Mouse (Mus musculus) CH12.LX (cell line): ENCODE measurements around the gene Marc1. TPM values are rescaled to one million over a fixed set of nuclear protein-coding genes. Genes with fewer than 3 reads are reported as not detected.
A peak's percentile ranks its signal among the peaks of the same experiment; 100 is the strongest.

Experiments
- DNase-seq: peaks from one replicate; pipeline ENCODE4 v3.0.0-alpha.2; 2013; ENCODE audit errors: extremely low read depth
- H3K27ac ChIP-seq: 2 replicates; pipeline ENCODE4 v1.5.1; 2012; ENCODE audit warnings: low read depth, mild to moderate bottlenecking, control low read depth, moderate library complexity; ENCODE audit not compliant: insufficient read depth
- H3K27me3 ChIP-seq: replicated peaks from 2 replicates; pipeline ENCODE3; 2012; ENCODE audit warnings: inconsistent platforms
- H3K36me3 ChIP-seq, 2 experiments: replicated peaks in 1 of 2; 2 replicates each; pipeline versions ENCODE3 to v1.6.1; 2012; ENCODE audit warnings: inconsistent platforms in 1 of 2, low read length in 1 of 2, mild to moderate bottlenecking in 1 of 2, mixed read lengths in 1 of 2, moderate library complexity in 1 of 2; ENCODE audit not compliant: control insufficient read depth in 1 of 2, insufficient read depth in 1 of 2
- H3K4me1 ChIP-seq, 2 experiments: 2 replicates each; pipeline ENCODE4 v1.6.1; 2012; ENCODE audit warnings: inconsistent platforms in 1 of 2, moderate library complexity in 1 of 2; ENCODE audit not compliant: insufficient read depth in 2 of 2, control insufficient read depth in 1 of 2
- H3K4me2 ChIP-seq: 2 replicates; pipeline ENCODE4 v1.6.1; 2012; ENCODE audit warnings: low read depth, mild to moderate bottlenecking, control low read depth; ENCODE audit not compliant: poor library complexity, insufficient read depth, severe bottlenecking
- H3K4me3 ChIP-seq, 3 experiments: fragments of 150-350 bp in 1 of 3; sonication (generic) in 1 of 3; replicated peaks in 1 of 3; 2 replicates each; pipeline versions ENCODE3 to v1.5.1; 2011 to 2012; ENCODE audit warnings: low read depth in 2 of 3, low read length in 2 of 3, mild to moderate bottlenecking in 2 of 3, moderate library complexity in 2 of 3, control low read depth in 1 of 3, improper control_type of control experiment in 1 of 3, inconsistent platforms in 1 of 3, mixed read lengths in 1 of 3; ENCODE audit not compliant: poor library complexity in 1 of 3
- H3K79me2 ChIP-seq: replicated peaks from 2 replicates; pipeline ENCODE4 v1.6.1; 2012; ENCODE audit warnings: mild to moderate bottlenecking, moderate library complexity; ENCODE audit not compliant: control insufficient read depth, poor library complexity, insufficient read depth, severe bottlenecking; ENCODE audit errors: extremely low read depth
- H3K9ac ChIP-seq: 2 replicates; pipeline ENCODE4 v1.6.1; 2012; ENCODE audit warnings: low read depth, mild to moderate bottlenecking, control low read depth, moderate library complexity; ENCODE audit not compliant: insufficient read depth
- H3K9me3 ChIP-seq: replicated peaks from 2 replicates; pipeline ENCODE3; 2012; ENCODE audit warnings: low read length, inconsistent platforms, mixed read lengths
- BHLHE40 ChIP-seq: IDR thresholded peaks from 2 replicates; pipeline ENCODE4 v1.6.1; 2011; ENCODE audit warnings: mild to moderate bottlenecking, low read depth, low read length, improper control_type of control experiment
- CTCF ChIP-seq, 2 experiments: IDR thresholded peaks in 1 of 2; conservative IDR thresholded peaks in 1 of 2; 2 replicates each; pipeline ENCODE4 v1.5.1; 2011 to 2012; ENCODE audit warnings: low read depth in 2 of 2, low read length in 2 of 2, improper control_type of control experiment in 1 of 2, inconsistent platforms in 1 of 2, mild to moderate bottlenecking in 1 of 2, moderate library complexity in 1 of 2
- E2F4 ChIP-seq: IDR thresholded peaks from 2 replicates; pipeline ENCODE4 v1.6.1; 2011; ENCODE audit warnings: low read depth, low read length, improper control_type of control experiment; ENCODE audit not compliant: insufficient replicate concordance
- ETS1 ChIP-seq: conservative IDR thresholded peaks from 2 replicates; pipeline ENCODE4 v1.6.1; 2012; ENCODE audit warnings: low read depth, mild to moderate bottlenecking, inconsistent platforms, low read length, improper control_type of control experiment, moderate library complexity
- GABPA ChIP-seq: IDR thresholded peaks from 2 replicates; pipeline ENCODE4 v1.6.1; 2012; ENCODE audit warnings: low read depth, low read length, improper control_type of control experiment, inconsistent platforms; ENCODE audit not compliant: insufficient replicate concordance
- HCFC1 ChIP-seq: IDR thresholded peaks from 2 replicates; pipeline ENCODE4 v1.6.1; 2012; ENCODE audit warnings: low read depth, mild to moderate bottlenecking, inconsistent platforms, low read length, improper control_type of control experiment
- IRF4 ChIP-seq: IDR thresholded peaks from 2 replicates; pipeline ENCODE4 v1.6.1; 2014; ENCODE audit warnings: low read depth, mild to moderate bottlenecking, inconsistent platforms, low read length, improper control_type of control experiment
- MAFK ChIP-seq: IDR thresholded peaks from 2 replicates; pipeline ENCODE4 v1.6.1; 2011; ENCODE audit warnings: low read length, improper control_type of control experiment; ENCODE audit not compliant: insufficient replicate concordance
- MEF2A ChIP-seq: IDR thresholded peaks from 2 replicates; pipeline ENCODE4 v1.6.1; 2014; ENCODE audit warnings: low read depth, mild to moderate bottlenecking, inconsistent platforms, low read length, improper control_type of control experiment, borderline replicate concordance
- MXI1 ChIP-seq: IDR thresholded peaks from 2 replicates; pipeline ENCODE4 v1.6.1; 2011; ENCODE audit warnings: mild to moderate bottlenecking, low read depth, low read length, improper control_type of control experiment
- NELFE ChIP-seq: IDR thresholded peaks from 2 replicates; pipeline ENCODE4 v1.6.1; 2011; ENCODE audit warnings: low read depth, low read length, improper control_type of control experiment
- NRF1 ChIP-seq: IDR thresholded peaks from 2 replicates; pipeline ENCODE4 v1.6.1; 2014; ENCODE audit warnings: low read depth, mild to moderate bottlenecking, inconsistent platforms, low read length, improper control_type of control experiment, moderate library complexity
- RAD21 ChIP-seq: IDR thresholded peaks from 2 replicates; pipeline ENCODE4 v1.6.1; 2011; ENCODE audit warnings: low read depth, mild to moderate bottlenecking, low read length, improper control_type of control experiment, moderate library complexity
- RCOR1 ChIP-seq: conservative IDR thresholded peaks from 2 replicates; pipeline ENCODE4 v1.6.1; 2012; ENCODE audit warnings: low read depth, mild to moderate bottlenecking, inconsistent platforms, low read length, improper control_type of control experiment
- SMC3 ChIP-seq: IDR thresholded peaks from 2 replicates; pipeline ENCODE4 v1.6.1; 2011; ENCODE audit warnings: low read depth, low read length, improper control_type of control experiment
- USF1 ChIP-seq: IDR thresholded peaks from 2 replicates; pipeline ENCODE4 v1.6.1; 2014; ENCODE audit warnings: low read depth, mild to moderate bottlenecking, inconsistent platforms, low read length, improper control_type of control experiment
- ZKSCAN1 ChIP-seq: IDR thresholded peaks from 2 replicates; pipeline ENCODE4 v1.6.1; 2012; ENCODE audit warnings: low read depth, inconsistent platforms, low read length, improper control_type of control experiment, borderline replicate concordance
- ZNF384 ChIP-seq: IDR thresholded peaks from 2 replicates; pipeline ENCODE4 v1.6.1; 2012; ENCODE audit warnings: low read depth, low read length, improper control_type of control experiment, inconsistent platforms
- dilution Hi-C: fragments of 300-500 bp; cut with MboI; formaldehyde crosslinking; loops from 2 replicates; pipeline ENCODE4 v1.14.3; 2020; ENCODE audit warnings: low sequenced_read_pairs; ENCODE audit not compliant: extremely low pct_unique_long_range_greater_than_20kb, extremely low pct_ligation_motif_present
- in situ Hi-C: fragments of 300-500 bp; cut with MboI; formaldehyde crosslinking; loops from 3 replicates; pipeline ENCODE4 v1.14.3; 2019; ENCODE audit warnings: low sequenced_read_pairs, low pct_ligation_motif_present, low pct_unique_long_range_greater_than_20kb, mixed read lengths
- polyA plus RNA-seq: library from polyadenylated mRNA; unstranded; fragments of >175 nt; gene quantifications from 2 replicates; pipeline ENCODE4 v1.2.1, GENCODE M21; 2012; ENCODE audit warnings: low read depth; ENCODE audit not compliant: insufficient read length
- total RNA-seq, 2 experiments: library from RNA; depleted of rRNA; stranded (reverse); fragments of 300-350 nt in 1 of 2; fragments of >200 nt in 1 of 2; gene quantifications; 2 replicates each; pipeline ENCODE4 v1.2.3; 2012 to 2014

Gene Marc1
- total and polyA plus RNA-seq, 3 experiments: not detected

DNA sequence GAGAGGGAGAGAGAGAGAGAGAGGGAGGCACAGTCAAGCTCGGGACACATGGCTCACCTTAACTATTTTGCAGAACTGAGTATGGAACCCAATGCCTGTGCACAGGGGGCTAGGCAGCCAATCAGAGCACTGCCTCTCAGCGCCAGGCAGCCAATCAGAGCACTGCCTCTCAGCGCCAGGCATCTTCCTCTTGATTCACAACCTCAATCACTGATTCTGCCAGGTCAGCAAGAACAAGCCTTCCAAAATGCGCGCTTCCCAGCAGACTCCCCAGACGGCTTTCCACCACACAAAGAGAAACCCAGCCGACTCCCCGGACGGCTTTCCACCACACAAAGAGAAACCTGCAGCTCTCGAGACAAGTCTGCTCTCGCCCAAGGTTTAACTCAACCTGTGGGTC lies 11.6 kb upstream of the Marc1 start:
- H3K4me2 ChIP-seq: no peak overlapping the region
- no peaks in the 10 kb centered on the region for H3K79me2 ChIP-seq
- H3K9me3 ChIP-seq: no peaks in the 10 kb centered on the region
- no peak overlapping the region for H3K27ac ChIP-seq
- H3K36me3 ChIP-seq: peaks cover 21 to 61% of the 10 kb centered on the region in 2 experiments
- no peak for TF ChIP-seq RAD21
- peak; percentile 78 for TF ChIP-seq MAFK
- no peak overlapping the region for H3K4me3 ChIP-seq
- H3K9ac ChIP-seq: no peak overlapping the region
- no peak for DNase-seq
- H3K27me3 ChIP-seq: no peaks in the 10 kb centered on the region
- in situ Hi-C loops: no loop called here
- peaks cover 6 to 15% of the 10 kb centered on the region in 2 experiments for H3K4me1 ChIP-seq
- dilution Hi-C loops: no loop called here

DNA sequence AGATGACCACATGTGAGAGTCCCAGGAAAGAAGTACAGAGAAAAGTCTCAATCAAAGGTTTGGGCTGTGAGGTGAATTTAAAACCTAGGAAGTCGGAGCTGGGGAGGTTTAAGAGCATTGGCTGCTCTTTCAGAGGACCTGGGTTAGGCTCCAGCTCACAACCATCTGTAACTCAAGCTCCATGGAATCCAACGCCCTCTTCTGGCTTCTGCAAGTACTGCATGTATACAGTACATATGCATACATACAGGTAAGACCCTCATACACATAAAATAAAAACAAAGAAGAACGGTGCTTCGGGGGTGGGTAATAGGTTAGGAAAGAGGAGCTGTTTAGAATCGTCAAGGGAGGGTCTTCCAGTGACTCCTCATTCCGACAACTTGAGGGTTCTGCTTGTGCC lies 6.7 kb upstream of the Marc1 start:
- H3K4me3 ChIP-seq: no peak overlapping the region
- peaks cover 28 to 74% of the 10 kb centered on the region in 2 experiments for H3K36me3 ChIP-seq
- H3K4me1 ChIP-seq: peaks cover 0 to 7% of the 10 kb centered on the region in 2 experiments; a peak in 1 of 4 replicates
- H3K9ac ChIP-seq: no peak overlapping the region
- DNase-seq: no peak
- no peak overlapping the region for H3K27ac ChIP-seq
- H3K4me2 ChIP-seq: no peak overlapping the region
- no peaks in the 10 kb centered on the region for H3K9me3 ChIP-seq
- in situ Hi-C loops: no loop called here
- no peaks in the 10 kb centered on the region for H3K27me3 ChIP-seq
- TF ChIP-seq MEF2A (no peak), RCOR1 (no peak), USF1 (no peak), CTCF (conservative IDR thresholded peaks at IDR 0.05 in 1 of 2, IDR thresholded peaks at IDR 0.05 in 1 of 2; ENCODE audit: low read depth in 2 of 2, low read length in 2 of 2) (peak; percentile 22 to 44; a peak in 3 of 4 replicates), SMC3 (no peak)
- TF ChIP-seq, all 38 proteins: peak for 1
- dilution Hi-C loops: no loop called here
- no peaks in the 10 kb centered on the region for H3K79me2 ChIP-seq

DNA sequence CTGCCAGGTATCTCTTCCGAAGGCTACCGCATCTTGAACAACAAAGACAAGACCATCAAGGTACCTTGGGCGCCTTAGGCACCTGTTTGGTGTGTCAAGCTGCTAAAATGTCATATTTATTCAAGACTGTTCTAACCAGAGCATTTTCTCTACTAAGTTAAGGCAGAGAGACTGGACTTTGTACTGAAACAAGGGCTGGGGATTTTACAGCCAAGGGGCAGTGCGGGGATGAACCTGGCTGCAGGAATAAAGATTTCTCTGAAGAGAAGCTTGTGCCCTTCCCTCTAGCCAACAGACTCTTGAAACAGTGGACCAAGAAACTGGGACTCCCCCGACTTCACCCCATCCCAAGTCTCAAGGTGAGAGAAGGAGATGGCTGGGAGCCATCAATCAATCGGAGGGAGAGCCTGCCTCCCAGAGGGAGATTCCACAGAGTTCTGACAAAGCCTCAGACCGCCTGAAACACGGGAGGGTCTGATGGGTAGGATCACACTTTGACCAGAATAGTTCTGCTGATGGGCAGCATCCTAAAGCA lies 670 bp upstream of the Marc1 start:
- Histone ChIP-seq H3K9ac (no peak overlapping the region), H3K79me2 (no peaks in the 10 kb centered on the region), H3K9me3 (no peaks in the 10 kb centered on the region), H3K4me2 (no peak overlapping the region), H3K36me3 (peaks cover 2 to 30% of the 10 kb centered on the region in 2 experiments)
- TF ChIP-seq E2F4 (no peak), RCOR1 (no peak), ZKSCAN1 (no peak), MXI1 (no peak), ZNF384 (no peak), NELFE (no peak), ETS1 (no peak), IRF4 (no peak), NRF1 (no peak), GABPA (no peak), HCFC1 (no peak), MAFK (no peak), BHLHE40 (no peak)
- TF ChIP-seq, all 38 proteins: peak for 0
- no peak overlapping the region for H3K4me3 ChIP-seq
- DNase-seq: no peak
- dilution Hi-C loops: no loop called here
- no peaks in the 10 kb centered on the region for H3K27me3 ChIP-seq
- H3K4me1 ChIP-seq: peaks cover 0 to 6% of the 10 kb centered on the region in 2 experiments; a peak in 2 of 4 replicates
- H3K27ac ChIP-seq: no peak overlapping the region
- in situ Hi-C loops: no loop called here
